Mouse (Mus musculus): ENCODE measurements around the gene Tmf1.

Tmf1 gene

DNA sequence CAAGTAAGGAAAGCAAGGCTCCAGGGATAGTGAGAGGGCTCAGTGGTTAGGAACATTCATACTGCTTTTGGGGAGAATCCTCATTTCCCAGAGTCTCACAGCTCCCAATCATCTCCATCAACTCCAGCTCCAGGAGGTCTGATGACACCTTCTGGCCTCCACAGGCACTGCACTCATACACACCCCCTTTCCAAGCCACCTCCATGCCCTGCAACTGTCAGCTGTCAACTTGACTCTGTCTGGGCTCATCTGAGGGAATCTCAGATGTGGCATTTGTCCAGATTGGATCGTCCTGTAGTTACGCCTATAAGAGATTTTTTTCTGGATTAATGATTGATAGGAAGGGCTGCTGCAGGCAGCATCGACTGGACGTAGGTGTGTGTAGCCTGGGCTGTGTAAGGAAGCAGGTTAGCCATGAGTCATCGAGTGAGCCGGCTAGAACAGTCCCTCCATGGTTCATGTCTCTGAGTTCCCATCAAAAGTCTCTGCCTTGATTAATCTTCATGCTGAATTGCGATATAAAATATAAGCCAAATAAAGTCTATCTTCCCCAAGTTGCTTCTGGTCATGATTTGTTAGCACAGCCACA is 74.6 kb downstream of the Tmf1 start:
- no peak for DNase-seq

Data from cerebellum, adult 8-10 months (tissue).